Mouse (Mus musculus) adrenal gland, postnatal 14 days (tissue): ENCODE results near the gene Bax. TPM values are rescaled to one million over a fixed set of nuclear protein-coding genes. Genes with fewer than 3 reads are reported as not detected.
"Not testable (repeated sequence)": the region's sequence is repeated elsewhere in the genome, so short reads cannot be mapped to it uniquely, and the experiment has no call there.

Experiments used
- DNase-seq: peaks from one replicate; pipeline ENCODE4 v3.0.0; 2021; ENCODE audit warnings: mixed read lengths
- total RNA-seq: library from RNA; stranded (reverse); gene quantifications from 2 replicates; pipeline ENCODE4 v1.2.3, GENCODE M21; 2021

Gene Bax
- total RNA-seq, 1 experiment from 2014 or later: 54.4 TPM

- no peak for DNase-seq
Measured at GRCm38 (mm10) chr7:45482166-45482565, 15.5 kb upstream of the Bax start.

- peak; percentile 71 for DNase-seq
Measured at GRCm38 (mm10) chr7:45481374-45481927, 14.8 kb upstream of the Bax start, which contains the start of gene Tulp2. Gene Tulp2 (plus strand): TSS chr7:45481877.

GRCm38 (mm10) chr7:45480310-45480709, 13.6 kb upstream of the Bax start:
- not testable (repeated sequence) for DNase-seq

GRCm38 (mm10) chr7:45478774-45479173, 12.1 kb upstream of the Bax start:
- no peak for DNase-seq

GRCm38 (mm10) chr7:45477003-45477402, 10.3 kb upstream of the Bax start:
- peak; percentile 75 for DNase-seq

- no peak for DNase-seq
Measured at GRCm38 (mm10) chr7:45476453-45476852, 9.8 kb upstream of the Bax start.

- peak; percentile 53 for DNase-seq
Measured at GRCm38 (mm10) chr7:45475291-45475969, 8.7 kb upstream of the Bax start.

GRCm38 (mm10) chr7:45470869-45471268, 4.2 kb upstream of the Bax start:
- DNase-seq: peak; percentile 77

- DNase-seq: no peak
Measured at GRCm38 (mm10) chr7:45467090-45467670, 482 bp upstream of the Bax start.

- no peak for DNase-seq
Measured at GRCm38 (mm10) chr7:45465549-45465948, 1.1 kb downstream of the Bax start.

- no peak for DNase-seq
Measured at GRCm38 (mm10) chr7:45465112-45465511, 1.6 kb downstream of the Bax start.

GRCm38 (mm10) chr7:45463987-45464778, 2.5 kb downstream of the Bax start:
- no peak for DNase-seq

- not testable (repeated sequence) for DNase-seq
Measured at GRCm38 (mm10) chr7:45462868-45463267, 3.8 kb downstream of the Bax start.

GRCm38 (mm10) chr7:45462325-45462724, 4.4 kb downstream of the Bax start:
- no peak for DNase-seq

GRCm38 (mm10) chr7:45461781-45462180, 4.9 kb downstream of the Bax start:
- DNase-seq: no peak

- no peak for DNase-seq
Measured at GRCm38 (mm10) chr7:45461326-45461725, 5.4 kb downstream of the Bax start.

GRCm38 (mm10) chr7:45460860-45461314, 5.8 kb downstream of the Bax start:
- DNase-seq: peak; percentile 82

- no peak for DNase-seq
Measured at GRCm38 (mm10) chr7:45460377-45460776, 6.3 kb downstream of the Bax start.

GRCm38 (mm10) chr7:45459564-45460140, 7.0 kb downstream of the Bax start, which contains the start of gene Ftl1:
Gene Ftl1 (minus strand): TSS chr7:45459884.
- peak; percentile 98 for DNase-seq

- DNase-seq: peak; percentile 94
Measured at GRCm38 (mm10) chr7:45458748-45459563, 7.7 kb downstream of the Bax start.
